Mouse (Mus musculus) spleen, adult 2 months (tissue): ENCODE data around the gene 1700019N19Rik.

Experiments
- CTCF ChIP-seq: fragments of 200-500 bp; IDR thresholded peaks from 2 replicates; pipeline ENCODE4 v1.5.1; 2011; ENCODE audit warnings: mild to moderate bottlenecking, inconsistent platforms; ENCODE audit not compliant: insufficient read depth, insufficient read length, insufficient replicate concordance; ENCODE audit errors: extremely low read depth
- POLR2A ChIP-seq: fragments of 200-500 bp; IDR thresholded peaks from 2 replicates; pipeline ENCODE4 v1.6.1; 2011; ENCODE audit warnings: low read depth, low read length, inconsistent platforms

DNA sequence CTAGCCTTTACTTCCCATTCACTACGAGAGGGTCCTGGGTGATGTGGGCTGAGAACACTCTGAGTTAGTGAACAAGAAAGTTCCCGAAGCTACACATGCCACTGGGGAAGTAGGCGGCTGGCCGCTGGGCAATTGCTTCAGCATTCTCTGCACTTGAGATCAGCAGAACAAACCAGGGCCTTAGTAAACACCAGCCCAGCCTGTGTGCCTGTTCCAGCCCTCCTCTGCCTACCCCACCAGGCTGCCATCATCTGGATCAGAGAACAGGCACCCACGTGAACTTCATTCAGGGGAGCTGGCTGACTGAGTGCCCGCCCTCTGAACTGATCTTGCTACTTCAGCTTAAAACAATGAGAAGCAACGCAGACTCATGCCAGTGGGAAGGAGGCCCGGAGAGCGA is 44.4 kb upstream of the 1700019N19Rik start:
- TF ChIP-seq CTCF (no peak), POLR2A (no peak)
